In the genomic region with DNA sequence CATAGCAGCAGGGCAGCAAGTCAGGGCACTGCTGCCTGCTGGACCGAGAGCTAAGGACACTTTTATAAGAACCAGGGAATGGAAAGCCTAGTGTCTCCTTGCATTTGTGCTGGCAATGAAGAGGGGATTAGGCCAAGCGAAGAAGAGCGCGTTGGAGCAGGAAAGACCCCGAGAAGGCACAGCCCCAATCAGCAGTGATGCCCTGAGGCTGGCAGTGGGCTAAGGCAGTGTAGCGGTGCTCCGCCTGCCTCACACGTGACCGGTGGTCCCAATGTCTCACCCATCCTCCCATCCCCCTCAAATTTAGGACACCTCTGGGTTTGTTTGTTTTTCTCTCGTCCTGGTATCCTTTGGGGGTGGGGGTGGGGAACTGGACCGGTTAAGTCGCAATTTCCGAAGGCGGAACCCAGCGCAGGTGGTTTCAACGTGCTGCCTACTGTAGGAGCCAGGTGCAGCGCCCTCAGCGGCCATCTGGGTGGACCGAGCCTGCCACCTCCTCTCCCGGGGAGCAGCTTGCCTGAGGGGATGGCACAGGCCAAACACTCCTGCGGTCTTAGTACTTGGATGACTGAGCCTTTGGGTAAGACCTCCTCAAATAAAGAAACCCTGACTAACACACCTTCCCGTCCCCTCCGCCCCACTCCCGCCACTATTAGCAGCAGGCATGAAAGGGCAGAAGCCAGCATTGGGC, we compare ENCODE assay signal across 7 mouse cellular contexts. TPM values are rescaled to one million over a fixed set of nuclear protein-coding genes. Genes with fewer than 3 reads are reported as not detected.
A peak's percentile ranks its signal among the peaks of the same experiment; 100 is the strongest.
DNase-seq lines count a peak whose midpoint lies in the region; ATAC-seq lines count a peak whose summit lies in the region.

No protein-coding gene starts in this region.

- 0 out of 2 replicates have a peak overlapping the region, but pooled peaks have one; percentile 11 for H3K4me2 ChIP-seq in lung, embryonic 16.5 days (ENCODE audit: low read depth, low read length)
- peak overlapping the region; percentile 4; the same call in 1 of the 2 replicates for H3K4me2 ChIP-seq in embryonic facial prominence, embryonic 14.5 days (ENCODE audit: low read depth, low read length)
- 0 out of 2 replicates have a peak overlapping the region, but pooled peaks have one; percentile 13 for H3K4me2 ChIP-seq in stomach, embryonic 15.5 days

- WGBS in lung, embryonic 16.5 days = 22% methylated on average over 24 of the region's 24 CpGs
- 16% methylated on average over 23 of the region's 24 CpGs for WGBS in embryonic facial prominence, embryonic 14.5 days
- 31% methylated on average over 24 of the region's 24 CpGs for WGBS in stomach, embryonic 15.5 days

- intact Hi-C loops in gastrocnemius, postnatal 36 days (cut with DNase I) = no loop called here

- DNase-seq in lung, postnatal 36 days = no peak
- no peak for DNase-seq in embryonic facial prominence, embryonic 14.5 days (ENCODE audit: low spot score)
- peak; percentile 53 for DNase-seq in kidney, postnatal 10 days
- no peak for DNase-seq in gastrocnemius, postnatal 36 days
- no peak for DNase-seq in layer of hippocampus, adult 9-10 months (ENCODE audit: low spot score)

- H3K36me3 ChIP-seq in lung, embryonic 16.5 days (ENCODE audit: control insufficient read depth, insufficient read depth, low read length) = no peaks in the 10 kb centered on the region
- H3K36me3 ChIP-seq in embryonic facial prominence, embryonic 14.5 days (ENCODE audit: control insufficient read depth, insufficient read depth, low read length) = no peaks in the 10 kb centered on the region
- H3K36me3 ChIP-seq in stomach, embryonic 15.5 days = no peaks in the 10 kb centered on the region

- no peaks in the 10 kb centered on the region for H3K27me3 ChIP-seq in lung, embryonic 16.5 days (ENCODE audit: control insufficient read depth, insufficient read depth, low read depth, low read length)
- H3K27me3 ChIP-seq in embryonic facial prominence, embryonic 14.5 days (replicated peaks; ENCODE audit: control insufficient read depth, insufficient read depth, low read length) = no peaks in the 10 kb centered on the region
- no peaks in the 10 kb centered on the region for H3K27me3 ChIP-seq in stomach, embryonic 15.5 days (replicated peaks)

- no peak for ATAC-seq in lung, embryonic 16.5 days (ENCODE audit: low read depth)
- ATAC-seq in embryonic facial prominence, embryonic 14.5 days (ENCODE audit: low read depth) = no peak
- ATAC-seq in stomach, embryonic 15.5 days (ENCODE audit: insufficient read depth, low FRiP score, low read depth) = no peak

- no peaks in the 10 kb centered on the region for H3K9me3 ChIP-seq in lung, embryonic 16.5 days (ENCODE audit: control insufficient read depth, low read length)
- no peaks in the 10 kb centered on the region for H3K9me3 ChIP-seq in embryonic facial prominence, embryonic 14.5 days (ENCODE audit: control insufficient read depth, low read length)
- no peaks in the 10 kb centered on the region for H3K9me3 ChIP-seq in stomach, embryonic 15.5 days

- peaks cover 7% of the 10 kb centered on the region for H3K4me1 ChIP-seq in lung, embryonic 16.5 days (replicated peaks; ENCODE audit: control insufficient read depth, insufficient read depth, low read length)
- peaks cover 5% of the 10 kb centered on the region; the same call in 1 of the 2 replicates for H3K4me1 ChIP-seq in embryonic facial prominence, embryonic 14.5 days (ENCODE audit: control insufficient read depth, insufficient read depth, low read length)
- H3K4me1 ChIP-seq in stomach, embryonic 15.5 days = peaks cover 11% of the 10 kb centered on the region; the same call in 1 of the 2 replicates

- H3K4me3 ChIP-seq in lung, embryonic 16.5 days (ENCODE audit: low read length) = no peak overlapping the region
- H3K4me3 ChIP-seq in embryonic facial prominence, embryonic 14.5 days (ENCODE audit: low read depth, low read length) = no peak overlapping the region
- H3K4me3 ChIP-seq in stomach, embryonic 15.5 days (replicated peaks) = no peak overlapping the region

- H3K9ac ChIP-seq in lung, embryonic 16.5 days (ENCODE audit: low read length) = no peak overlapping the region
- H3K9ac ChIP-seq in embryonic facial prominence, embryonic 14.5 days (ENCODE audit: low read depth, low read length) = no peak overlapping the region
- no peak overlapping the region for H3K9ac ChIP-seq in stomach, embryonic 15.5 days

- H3K27ac ChIP-seq in lung, embryonic 16.5 days (ENCODE audit: low read length) = no peak overlapping the region
- no peak overlapping the region for H3K27ac ChIP-seq in embryonic facial prominence, embryonic 14.5 days (replicated peaks; ENCODE audit: low read depth, low read length)
- H3K27ac ChIP-seq in stomach, embryonic 15.5 days = no peak overlapping the region

RNA-seq across cellular contexts. Expression of a gene that starts 15.2 kb away (rescaled TPM):
- 7.0 and 9.6 TPM in 2 replicates for polyA plus RNA-seq in lung, embryonic 16.5 days (2015; fragmentation: Nextera tagmentation; extraction: Ambion mirVana)
- 7.8 and 8.4 TPM in 2 replicates for polyA plus RNA-seq in embryonic facial prominence, embryonic 14.5 days (2014; fragmentation: Nextera tagmentation; extraction: Ambion mirVana)
- polyA plus RNA-seq in stomach, embryonic 15.5 days (2015; fragmentation: Nextera tagmentation; extraction: Ambion mirVana) = 15.3 and 20.7 TPM in 2 replicates
- total RNA-seq in gastrocnemius, postnatal 36 days (2021) = 1 to 10 TPM in 1 of 2 experiments, under 1 TPM in 1; 0.35 to 1.4 TPM

RNA-seq across cellular contexts. Expression of a gene that starts 21.5 kb away (rescaled TPM):
- 167 and 177 TPM in 2 replicates for polyA plus RNA-seq in lung, embryonic 16.5 days (2015; fragmentation: Nextera tagmentation; extraction: Ambion mirVana)
- polyA plus RNA-seq in embryonic facial prominence, embryonic 14.5 days (2014; fragmentation: Nextera tagmentation; extraction: Ambion mirVana) = 122 and 145 TPM in 2 replicates
- 196 and 218 TPM in 2 replicates for polyA plus RNA-seq in stomach, embryonic 15.5 days (2015; fragmentation: Nextera tagmentation; extraction: Ambion mirVana)
- total RNA-seq in gastrocnemius, postnatal 36 days (2021) = 10 to 100 TPM; 12.6 to 14.1 TPM

RNA-seq across cellular contexts. Expression of a gene that starts 49.4 kb away (rescaled TPM):
- polyA plus RNA-seq in lung, embryonic 16.5 days (2015; fragmentation: Nextera tagmentation; extraction: Ambion mirVana) = 0.26 TPM in 1 of 2 replicates, not detected in the other
- 0.14 and 0.30 TPM in 2 replicates for polyA plus RNA-seq in embryonic facial prominence, embryonic 14.5 days (2014; fragmentation: Nextera tagmentation; extraction: Ambion mirVana)
- polyA plus RNA-seq in stomach, embryonic 15.5 days (2015; fragmentation: Nextera tagmentation; extraction: Ambion mirVana) = 0.46 and 0.50 TPM in 2 replicates
- under 1 TPM in 1 of 2 experiments, not detected in 1; 0.05 TPM for total RNA-seq in gastrocnemius, postnatal 36 days (2021)
